Mouse (Mus musculus): ENCODE measurements around the gene Rbl1.

DNA sequence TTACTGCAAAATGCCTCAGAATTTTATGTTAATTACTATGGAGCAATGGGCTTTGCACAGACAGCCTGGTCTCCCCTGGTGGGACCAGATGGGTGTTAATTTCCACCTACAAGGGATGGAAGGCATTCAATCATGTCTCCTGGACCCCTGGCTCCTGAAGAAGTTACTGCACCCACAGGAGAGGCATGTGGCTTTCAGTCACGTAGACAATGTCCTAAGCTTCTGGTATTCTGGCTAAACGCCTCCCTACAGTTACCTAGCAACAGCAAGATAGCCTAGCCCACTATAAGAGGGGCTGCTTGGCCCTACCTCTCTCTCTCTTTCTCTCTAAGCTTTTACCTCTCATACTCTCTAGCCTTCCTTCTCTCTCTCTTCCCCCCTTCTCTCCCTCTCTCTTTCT, 102.1 kb downstream of the Rbl1 start:
- TF ChIP-seq CTCF (IDR thresholded peaks at IDR 0.05; ENCODE audit: insufficient read depth, low read length) (no peak), POLR2A (IDR thresholded peaks at IDR 0.05; ENCODE audit: borderline replicate concordance, extremely low read depth, low read depth, low read length) (no peak)

Data from lung, adult 2 months (tissue).